Mouse (Mus musculus) kidney, postnatal 25 days (tissue): Measurements from ENCODE around the gene Ficd.
A peak's percentile ranks its signal among the peaks of the same experiment; 100 is the strongest.

Source experiments
- DNase-seq, 2 experiments: peaks; one replicate each; pipeline ENCODE4 v3.0.0; 2021; ENCODE audit warnings: mixed read lengths in 2 of 2

Gene Ficd

DNA sequence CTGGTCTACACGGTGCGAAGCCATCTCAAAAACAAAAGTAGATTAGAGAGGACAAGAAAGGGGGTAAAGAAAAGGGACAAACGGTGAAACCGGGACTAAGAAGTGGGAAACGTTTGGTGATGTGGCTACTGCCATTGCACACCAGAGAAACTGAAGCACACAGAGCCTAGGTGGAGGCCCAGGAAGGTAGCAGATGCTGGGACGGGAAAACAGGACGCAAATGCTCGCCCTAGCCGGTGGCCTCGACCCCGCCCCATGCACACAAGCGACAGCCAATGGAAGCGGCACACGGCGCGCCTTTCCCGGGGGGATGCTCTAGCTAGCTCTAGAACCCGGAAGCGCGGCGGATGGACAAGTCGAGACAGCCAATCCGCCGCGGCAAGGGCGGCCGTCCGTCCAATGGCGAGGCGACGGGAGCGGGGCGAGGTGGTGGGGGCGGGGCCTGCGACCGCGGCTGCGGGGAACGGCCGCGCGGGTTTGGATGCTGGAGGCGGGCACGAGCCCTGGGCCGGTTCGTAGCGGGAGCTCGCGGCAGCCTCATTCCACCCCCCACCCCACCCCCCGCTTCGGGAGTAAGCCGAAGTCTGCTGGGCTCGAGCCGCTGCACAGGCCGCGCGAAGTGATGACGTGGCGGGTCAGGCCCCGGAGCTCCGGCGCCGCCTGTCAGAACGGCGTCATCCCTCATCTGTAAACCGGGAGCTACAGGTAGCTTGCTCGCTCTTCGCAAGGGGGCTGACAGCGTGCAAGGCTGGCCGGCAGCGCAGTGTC is at the start of gene Ficd:
Ficd (plus strand) TSS at position 459 of the 768 bp plus-strand sequence.
- peak; percentile 96 to 99 for DNase-seq

DNA sequence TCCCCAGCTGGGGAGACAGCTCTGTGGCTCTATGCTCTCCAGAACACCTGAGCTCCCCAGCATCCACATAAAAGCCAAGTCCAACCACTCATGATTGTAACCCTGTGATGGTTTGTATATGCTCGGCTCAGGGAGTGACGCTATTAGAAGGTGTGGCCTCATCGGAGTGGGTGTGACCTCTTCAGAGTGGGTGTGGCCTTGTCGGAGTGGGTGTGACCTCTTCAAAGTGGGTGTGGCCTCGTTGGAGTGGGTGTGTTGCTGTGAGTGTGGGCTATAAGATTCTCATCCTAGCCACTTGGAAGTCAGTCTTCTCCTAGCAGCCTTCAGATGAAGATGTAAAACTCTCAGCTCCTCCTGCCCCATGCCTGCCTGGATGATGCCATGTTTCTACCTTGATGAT is 48.1 kb upstream of the Ficd start:
- no peak for DNase-seq

DNA sequence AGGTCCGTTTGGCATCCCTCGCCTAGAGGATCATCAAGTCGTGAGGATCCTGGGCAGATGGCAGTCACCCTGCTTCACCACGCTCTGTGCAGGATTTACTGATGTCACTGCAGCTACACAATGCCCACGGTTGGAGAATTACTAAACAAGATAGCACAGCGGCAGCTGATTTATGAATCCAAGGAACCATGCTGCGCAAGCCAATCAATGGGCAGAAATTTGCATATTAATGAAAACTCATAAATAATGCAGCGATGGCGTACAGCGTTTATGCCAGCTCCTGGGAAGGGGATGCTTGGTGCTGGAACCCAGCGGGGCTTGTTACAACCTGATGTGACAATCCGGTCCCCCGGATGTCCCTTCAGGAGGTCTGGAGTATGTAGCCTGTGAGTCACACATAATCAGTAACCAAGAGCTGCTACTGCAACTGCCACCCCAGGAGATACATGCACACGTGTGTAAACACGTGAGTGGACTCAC is 45.5 kb upstream of the Ficd start:
- DNase-seq, result no peak

DNA sequence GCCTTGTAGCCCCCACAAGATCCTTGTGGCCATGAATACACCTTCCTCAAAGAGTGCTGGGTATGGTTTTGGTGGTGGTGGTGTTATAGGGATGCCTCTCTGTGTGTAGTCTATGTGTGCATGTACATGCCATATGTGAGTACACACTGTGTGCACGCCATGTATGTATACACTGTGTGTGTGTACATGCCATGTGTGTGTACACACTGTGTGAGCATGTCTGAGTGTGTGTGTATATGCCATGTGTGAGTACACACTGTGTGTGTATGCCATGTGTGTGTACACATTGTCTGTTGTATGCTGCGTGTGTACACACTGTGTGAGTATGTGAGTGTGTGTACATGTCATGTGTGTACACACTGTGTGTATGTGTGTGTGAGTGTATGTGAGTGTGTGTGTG is 44.7 kb upstream of the Ficd start:
- no peak for DNase-seq

DNA sequence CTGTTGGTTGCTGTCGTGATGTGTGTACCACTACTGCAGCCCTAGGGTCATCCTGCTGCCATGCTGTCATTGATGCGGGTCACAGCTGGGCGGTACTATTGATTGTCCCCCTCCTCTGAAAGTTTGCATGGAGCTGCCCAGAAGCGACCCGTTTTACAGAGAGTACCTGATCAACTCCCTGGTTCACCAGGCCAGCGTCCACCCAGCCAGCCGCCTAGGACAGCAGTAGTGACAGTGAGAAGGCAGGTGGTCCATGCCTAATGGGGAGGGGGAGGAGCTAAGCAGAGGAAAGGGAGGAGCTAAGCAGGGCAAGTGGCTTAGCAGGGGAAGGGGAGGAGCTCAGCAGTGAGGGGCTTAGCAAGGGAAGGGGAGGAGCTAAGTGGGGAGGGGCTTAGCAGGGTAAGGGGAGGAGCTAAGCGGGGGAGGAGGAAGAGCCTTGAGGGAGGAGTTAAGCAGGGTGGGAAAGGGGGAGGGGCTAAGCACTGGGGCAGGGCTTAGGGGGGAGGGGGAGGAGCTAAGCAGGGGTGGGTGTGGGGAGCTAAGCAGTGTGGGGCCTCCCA is 42.3 kb upstream of the Ficd start:
- DNase-seq, result no peak

DNA sequence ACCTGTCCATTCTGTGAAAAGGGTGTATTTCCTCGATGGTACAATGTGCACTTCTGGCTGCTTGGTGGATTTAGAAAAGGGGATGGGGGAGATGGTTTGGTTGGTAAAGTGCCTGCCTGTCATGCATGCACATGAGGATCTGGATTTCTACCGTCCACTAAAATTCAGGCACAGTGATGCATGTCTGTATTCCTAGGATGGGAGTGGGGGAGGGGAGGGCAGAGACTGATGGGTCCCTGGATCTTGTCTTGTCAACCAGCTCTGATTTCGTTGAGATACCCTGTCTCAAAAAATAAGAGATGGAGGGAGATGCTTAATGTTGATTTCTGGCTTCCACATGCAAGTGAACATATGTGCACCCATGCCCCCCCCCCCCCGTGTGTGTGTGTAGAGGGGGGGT is 41.6 kb upstream of the Ficd start:
- no peak for DNase-seq

DNA sequence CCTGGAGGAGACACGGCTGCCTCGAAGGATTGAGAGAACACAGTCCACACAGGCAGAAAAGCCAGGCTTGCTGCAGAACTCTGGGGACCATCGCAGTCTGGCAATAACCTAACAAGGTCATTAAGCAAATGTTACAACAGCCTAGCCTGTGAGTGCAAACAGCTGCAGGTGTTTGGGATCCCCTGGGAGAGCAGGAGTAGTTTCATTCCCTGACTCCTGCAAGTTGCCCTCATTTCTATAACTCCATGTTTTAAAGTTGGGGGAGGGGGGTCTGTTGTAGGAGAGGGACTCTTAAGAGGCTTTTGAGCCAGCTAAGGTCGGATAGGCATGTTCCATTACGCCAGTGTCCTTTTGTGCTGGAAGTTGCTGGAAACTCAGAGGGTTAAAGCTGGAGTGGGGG is 41.2 kb upstream of the Ficd start:
- no peak for DNase-seq

DNA sequence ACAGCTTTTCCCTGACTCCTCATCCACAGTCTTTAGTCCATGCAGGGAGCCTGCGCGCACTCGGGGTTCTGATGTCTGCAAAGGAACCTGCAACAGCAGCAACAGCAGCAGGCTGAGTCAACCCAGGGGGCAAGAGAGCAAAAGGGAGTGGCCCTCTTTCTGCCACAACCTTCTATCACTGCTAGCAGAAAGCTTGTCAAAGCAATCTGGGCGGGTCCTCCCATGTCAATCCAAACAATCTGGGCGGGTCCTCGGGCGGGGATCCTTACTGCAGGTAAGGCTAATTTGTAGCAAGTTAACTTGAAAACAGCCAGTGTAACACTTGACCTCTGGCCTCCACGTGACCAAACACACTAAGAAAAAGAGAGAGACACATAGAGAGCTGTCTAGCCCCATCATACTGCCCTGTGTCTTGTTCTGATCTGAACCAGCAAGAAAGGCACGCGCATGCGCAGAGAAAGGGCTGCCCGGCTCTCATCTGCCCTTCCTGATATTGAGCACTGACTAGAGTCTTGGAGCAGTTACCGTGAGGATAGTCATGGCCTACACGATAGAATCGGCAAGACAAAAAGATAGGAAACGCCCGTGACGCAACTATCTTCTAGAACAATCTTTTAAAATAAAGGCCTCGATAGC is 35.1 kb upstream of the Ficd start:
- DNase-seq, result no peak

DNA sequence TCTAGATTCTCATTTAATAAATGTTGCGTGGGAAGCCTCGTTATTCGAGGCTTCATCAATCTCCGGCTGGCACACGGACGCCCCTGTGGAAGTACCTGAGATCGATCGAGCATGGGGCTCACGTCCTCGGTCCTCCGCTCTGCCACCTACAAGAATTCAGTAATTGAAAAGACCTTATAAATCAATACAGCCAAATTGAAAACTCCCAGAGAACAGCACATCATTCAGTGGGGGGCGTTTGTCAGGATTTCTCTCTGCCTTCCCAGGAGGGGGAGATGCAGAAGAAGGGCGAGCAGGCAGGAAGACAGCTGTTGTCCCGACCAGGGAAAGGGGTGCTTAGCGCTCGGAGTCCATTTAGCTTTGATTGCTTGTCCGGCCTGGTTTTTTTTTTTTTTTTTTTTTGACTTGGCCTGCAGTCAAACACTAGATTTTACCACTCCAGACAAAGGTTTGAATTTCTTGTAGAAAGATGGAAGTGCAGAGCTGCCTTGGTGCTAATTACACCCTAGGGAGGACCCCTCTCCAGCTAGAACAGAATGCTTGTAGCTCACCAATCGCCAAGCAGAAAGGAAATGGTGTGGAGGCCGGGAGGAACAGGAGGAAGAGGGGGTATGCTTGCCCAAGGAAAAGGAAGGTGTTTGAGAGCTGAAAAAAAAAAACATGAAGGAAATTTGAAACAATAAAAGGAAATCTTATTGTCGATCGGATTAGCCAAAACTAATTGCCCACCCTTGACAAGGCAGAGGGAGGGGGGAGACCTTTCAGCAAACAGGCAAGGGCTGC is 31.6 kb upstream of the Ficd start:
- DNase-seq, result peak; percentile 27 to 50

DNA sequence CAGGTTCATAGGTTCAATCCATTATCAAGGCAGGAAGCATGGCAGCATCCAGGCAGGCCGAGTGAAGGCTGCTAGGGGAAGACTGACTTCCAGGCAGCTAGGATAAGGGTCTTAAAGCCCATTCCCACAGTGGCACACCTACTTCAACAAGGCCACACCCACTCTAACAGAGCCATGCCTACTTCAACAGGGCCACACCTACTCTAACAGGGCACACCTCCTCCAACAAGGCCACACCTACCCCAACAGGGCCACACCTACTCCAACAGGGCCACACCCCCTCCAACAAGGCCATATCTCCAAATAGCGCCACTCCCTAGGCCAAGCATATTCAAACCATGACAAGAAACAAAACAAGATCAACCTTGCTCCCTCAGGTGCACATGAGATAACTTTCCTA is 22.7 kb upstream of the Ficd start:
- DNase-seq, result no peak

DNA sequence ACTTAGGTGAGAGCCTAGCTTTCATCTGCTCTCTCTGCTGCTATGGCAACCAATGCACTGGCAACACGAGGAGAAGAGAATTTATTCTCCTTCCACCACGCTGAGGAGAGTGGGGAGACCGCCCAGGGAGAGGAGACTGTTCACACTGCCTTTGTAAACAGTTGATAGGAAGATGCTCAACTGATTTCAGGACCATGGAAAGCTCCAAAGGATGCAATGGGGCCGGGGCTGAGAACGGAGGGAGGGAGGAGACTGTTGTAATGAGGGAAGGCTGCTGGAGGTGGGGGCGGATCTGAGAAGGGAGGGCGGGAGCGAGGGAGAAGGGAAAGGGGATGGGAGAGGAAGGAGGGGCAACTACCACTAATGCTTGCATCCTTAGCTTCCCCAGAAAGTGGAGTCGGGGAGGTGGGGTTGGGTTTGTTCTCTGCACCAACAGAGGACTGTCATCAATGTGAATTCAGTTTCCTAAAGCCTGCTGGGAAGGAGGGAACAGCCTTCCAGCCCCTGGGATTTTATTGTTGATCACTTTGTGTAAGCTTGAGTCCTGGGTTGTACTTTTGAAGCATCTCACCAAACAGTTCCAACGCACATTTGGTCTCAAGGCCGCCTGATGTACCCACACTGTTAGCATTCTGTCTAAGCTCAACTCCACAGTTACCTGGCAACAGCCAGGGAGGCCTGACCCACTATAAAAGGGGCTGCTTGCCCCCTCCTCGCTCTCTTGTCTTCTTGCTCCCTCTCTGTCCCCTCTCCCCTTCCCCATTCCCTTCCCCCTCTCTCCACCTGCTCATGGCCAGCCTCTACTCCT is 18.8 kb upstream of the Ficd start:
- DNase-seq, result peak in 1 of 2 experiments; percentile 23

DNA sequence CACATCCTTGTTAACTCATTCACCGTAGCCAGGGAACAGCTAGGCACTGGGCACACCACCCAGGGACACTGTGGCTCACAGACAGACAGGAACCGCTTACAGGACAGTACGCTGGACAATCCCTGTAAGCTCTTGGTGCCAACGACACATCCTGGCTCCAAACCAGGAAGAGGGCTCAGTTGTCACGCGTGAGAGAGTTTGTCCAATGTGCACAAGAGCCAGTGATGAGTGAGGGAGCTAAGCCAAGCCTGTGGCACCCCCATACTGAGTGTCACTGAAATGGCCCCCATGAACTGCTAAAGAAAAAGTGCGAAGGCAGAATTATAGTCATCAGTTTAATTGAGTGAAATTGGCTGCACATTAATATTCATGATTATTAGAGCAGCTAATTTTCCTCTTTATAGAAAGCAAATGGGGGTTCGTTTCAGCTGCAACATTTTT is 16.4 kb upstream of the Ficd start:
- no peak for DNase-seq

DNA sequence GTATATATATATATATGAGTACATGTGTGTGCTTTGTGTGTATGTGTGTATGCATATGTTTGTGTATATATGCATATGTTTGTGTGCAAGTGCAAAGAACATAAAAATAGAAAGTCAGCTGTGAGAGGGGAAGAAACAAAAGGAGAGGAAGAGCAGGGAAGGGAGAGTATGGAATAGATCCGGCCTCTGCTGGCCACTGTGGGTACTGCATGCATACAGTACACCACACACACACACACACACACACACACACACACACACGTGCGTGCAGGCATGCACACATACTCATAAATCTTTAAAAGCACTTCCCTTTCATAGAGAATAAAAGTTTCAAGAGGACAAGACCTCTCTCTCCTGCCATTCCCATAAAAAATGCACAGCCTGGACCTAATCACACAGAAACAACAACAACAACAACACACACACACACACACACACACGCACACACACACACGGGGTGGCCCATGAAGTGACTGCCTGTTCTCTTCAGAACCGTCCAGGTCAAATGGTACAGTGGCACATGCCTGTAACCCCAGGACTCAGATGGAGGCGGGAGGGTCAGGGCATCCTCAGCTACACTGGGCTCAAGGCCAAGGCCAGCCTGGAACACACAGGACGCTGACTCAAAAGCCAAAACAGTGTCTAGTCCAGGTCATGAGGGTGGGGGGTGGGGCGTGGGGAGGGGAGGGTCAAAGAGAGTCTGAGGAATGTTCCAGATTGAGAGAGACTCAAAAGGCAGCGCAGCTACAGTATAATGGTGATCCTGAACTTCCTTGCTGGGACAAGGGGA is 13.2 kb upstream of the Ficd start:
- DNase-seq, result no peak

DNA sequence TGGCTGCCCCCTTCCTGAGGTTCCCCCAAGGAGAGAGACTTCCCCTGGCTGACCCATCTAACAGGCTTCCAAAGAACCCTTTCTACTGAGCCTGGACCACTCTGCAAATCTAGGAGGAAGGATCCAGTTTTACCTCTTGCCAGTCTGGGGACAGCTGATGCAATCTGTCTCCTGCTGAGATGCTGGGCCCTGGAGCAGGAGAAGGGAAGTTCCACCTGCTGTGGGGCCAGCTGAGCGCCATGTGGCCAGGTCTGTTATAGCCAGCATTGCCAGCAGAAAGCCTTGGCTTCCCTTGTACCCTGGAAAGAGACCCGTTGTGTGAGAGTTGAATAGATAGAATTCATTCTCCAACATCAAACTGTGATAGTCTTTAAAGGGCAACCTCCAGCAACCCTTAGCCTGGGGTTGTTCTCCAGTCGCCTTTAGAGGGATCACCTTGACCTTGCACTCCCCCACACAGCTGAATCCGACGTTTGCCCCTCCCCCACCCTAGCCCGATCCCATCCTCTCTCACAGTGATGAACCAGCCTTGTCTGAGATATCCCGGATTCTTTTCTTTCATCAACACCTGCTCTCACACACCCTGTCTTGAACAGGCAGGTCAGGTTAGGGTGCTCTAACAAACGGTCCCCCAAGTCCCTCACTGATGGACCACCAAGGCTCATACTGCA is 11.9 kb upstream of the Ficd start:
- no peak for DNase-seq

DNA sequence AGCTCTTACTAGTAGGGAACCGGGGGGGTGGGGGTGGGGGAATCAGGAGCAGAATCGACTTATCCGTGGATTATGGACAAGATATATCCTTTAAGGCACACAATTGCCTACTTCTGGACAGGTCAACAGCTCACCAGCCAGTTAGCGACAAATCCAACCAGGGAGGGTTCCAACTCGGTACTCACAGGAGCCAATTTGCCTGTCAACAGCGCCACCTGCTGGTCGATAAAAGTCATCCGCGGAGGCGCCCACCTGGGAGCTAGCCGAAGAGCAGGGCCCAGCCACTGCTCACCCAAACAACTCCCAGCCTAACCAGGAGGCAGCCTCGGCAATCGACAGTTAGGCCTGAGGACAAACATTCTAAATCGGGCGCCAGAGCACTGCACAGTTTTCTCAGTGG is 11.2 kb upstream of the Ficd start, which contains the start of gene 1700069L16Rik:
1700069L16Rik (minus strand) TSS at position 327 of the 400 bp plus-strand sequence.
- peak; percentile 72 to 90 for DNase-seq

DNA sequence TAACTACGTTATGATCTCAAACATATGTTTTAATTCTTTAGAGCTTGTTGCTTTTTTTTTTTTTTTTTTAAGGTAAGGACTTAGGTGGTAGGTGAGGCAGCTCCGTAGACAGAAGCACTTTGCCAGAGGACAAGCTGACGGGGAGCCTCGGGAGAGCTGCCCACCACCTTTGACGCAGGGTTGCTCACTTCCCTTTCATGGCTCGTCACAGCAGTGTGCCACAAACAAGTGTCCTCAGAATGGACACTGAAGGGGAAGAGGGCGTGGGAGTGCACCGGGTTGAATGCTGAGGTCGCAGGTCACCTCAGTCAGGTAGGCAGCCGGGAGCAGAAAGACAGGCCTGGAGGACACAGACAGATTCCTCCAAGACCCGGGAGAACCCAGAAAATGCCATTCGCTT is 10.2 kb upstream of the Ficd start:
- no peak for DNase-seq

DNA sequence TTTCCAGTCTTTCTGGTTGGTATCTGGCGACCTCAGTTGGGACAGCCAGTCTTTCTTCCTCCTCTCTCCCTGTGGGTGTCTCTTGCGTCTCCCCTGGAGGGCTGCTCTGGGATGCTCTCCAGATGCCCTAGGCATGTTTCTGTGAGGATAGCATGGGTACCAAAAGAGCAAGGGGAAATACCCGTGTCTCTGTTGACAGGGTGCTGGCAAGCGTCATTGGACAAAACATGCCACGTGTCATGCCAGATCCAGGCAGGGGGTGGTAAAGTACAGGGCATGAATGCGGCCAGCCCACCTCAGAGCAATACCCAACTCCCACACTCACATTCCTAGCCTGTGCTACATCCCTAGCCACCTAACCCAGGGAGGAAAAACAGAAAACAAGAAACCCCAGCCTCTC is 9.0 kb upstream of the Ficd start:
- DNase-seq, result no peak

DNA sequence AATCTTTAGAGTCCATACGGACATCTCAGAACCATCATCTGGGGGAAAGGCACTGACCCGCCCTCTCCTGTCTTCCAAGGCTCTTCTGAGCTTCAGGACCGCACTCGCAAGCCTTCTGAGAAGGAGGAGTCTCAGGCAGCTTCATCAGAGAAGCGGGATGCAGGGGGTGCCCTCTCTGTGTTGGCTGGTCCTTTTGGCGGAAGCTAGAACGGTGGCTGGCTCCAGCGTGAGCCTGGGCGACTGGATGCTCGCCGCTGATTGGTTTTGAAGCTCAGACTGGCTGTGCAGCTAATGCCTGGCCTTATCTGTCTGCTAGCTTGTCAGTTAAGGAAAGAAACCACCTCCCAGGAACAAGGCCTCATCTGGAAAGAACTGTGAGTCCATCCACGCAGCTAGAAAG is 8.4 kb upstream of the Ficd start:
- no peak for DNase-seq

DNA sequence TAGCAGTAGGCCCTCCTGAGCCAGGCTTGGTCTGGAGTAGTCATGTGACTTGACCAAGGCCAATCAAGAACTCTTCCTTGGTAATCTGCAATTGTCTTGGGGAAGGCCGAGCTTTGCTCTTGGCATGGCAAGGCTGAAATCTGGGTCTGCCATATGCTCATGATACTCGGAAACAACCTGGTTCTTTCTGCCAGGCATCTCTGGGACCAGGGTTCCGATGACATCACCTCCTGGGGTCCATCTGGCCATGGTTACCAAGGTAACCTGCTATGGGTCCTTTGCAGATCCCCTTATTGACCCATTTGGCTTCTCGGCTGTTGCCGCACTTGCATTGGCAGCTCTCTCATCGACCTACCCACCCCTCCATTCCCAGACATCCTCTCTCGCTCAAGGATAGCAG is 7.6 kb upstream of the Ficd start:
- DNase-seq, result no peak

DNA sequence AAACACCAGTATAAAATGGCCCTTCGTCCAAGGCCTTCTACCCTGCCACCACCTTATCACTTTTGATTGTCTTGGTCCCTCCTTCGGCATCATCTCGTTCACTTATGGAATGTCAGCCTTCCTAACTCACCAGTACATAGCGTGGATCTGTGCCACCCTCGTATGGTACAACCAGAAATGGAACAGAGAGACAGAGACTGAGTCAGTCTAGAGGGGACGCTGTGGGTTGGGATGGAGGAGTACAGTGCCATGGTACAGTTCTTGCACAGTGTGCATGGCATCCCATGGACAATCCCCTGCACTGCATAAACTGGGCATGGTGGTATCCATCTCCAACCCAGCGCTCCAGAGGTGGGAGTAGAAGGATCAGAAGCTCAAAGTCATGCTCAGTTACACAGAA is 6.9 kb upstream of the Ficd start:
- no peak for DNase-seq

DNA sequence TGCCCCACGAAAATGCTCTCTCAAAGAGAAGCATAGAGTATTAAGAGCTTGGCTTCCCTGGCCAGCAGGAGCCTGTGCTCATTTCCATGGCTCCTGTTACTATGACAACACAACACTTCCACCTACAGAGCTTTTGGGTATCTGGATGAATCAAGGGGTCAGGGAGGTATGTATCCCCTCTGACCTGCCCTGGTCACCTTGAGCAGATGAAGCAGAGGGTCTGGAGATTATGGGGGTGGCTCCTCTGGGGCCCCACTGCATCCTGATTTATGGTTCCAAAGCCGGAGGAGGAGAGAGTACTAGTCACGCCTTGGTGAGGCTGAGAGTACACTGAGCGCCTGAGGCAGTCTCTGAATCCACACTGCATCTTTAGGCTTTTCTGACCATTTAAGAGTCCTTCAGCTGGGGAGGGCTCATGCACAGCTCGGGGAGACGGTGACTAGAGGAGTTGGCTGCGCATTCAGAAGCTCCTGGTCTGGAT is 4.9 kb upstream of the Ficd start:
- DNase-seq, result no peak
